Mouse (Mus musculus): ENCODE results near the gene Mcm2. TPM values are rescaled to one million over a fixed set of nuclear protein-coding genes. Genes with fewer than 3 reads are reported as not detected.

Gene Mcm2
- 194 and 219 TPM in 2 replicates for polyA plus RNA-seq (2014; fragmentation: Nextera tagmentation; extraction: Ambion mirVana)

GRCm38 (mm10) chr6:88898534-88899048 lies at the start of gene Mcm2:
Gene Mcm2 (minus strand): TSS chr6:88898780.
- H3K36me3 ChIP-seq (ENCODE audit: control insufficient read depth, insufficient read depth, low read length): peaks cover 15% of the 10 kb centered on the region
- H3K27me3 ChIP-seq (ENCODE audit: control insufficient read depth, insufficient read depth, low read length): no peaks in the 10 kb centered on the region
- ATAC-seq (ENCODE audit: insufficient read depth, low FRiP score, low TSS enrichment): peak; percentile 72
- H3K4me3 ChIP-seq (ENCODE audit: low read depth, low read length): peak within 1 kb of the TSS; percentile 74
- peak; percentile 96 for DNase-seq (ENCODE audit: low spot score)
- H3K27ac ChIP-seq (ENCODE audit: low read depth, low read length): peak within 1 kb of the TSS; percentile 70
- H3K4me1 ChIP-seq (ENCODE audit: control insufficient read depth, insufficient read depth, low read length): peaks cover 15% of the 10 kb centered on the region
- no peaks in the 10 kb centered on the region for H3K9me3 ChIP-seq (ENCODE audit: control insufficient read depth, low read length)
- H3K9ac ChIP-seq (ENCODE audit: low read length): peak within 1 kb of the TSS; percentile 88
- peak within 1 kb of the TSS; percentile 56 for H3K4me2 ChIP-seq (ENCODE audit: low read depth)
- WGBS: under 1% methylated on average over 33 of the region's 33 CpGs

DNA sequence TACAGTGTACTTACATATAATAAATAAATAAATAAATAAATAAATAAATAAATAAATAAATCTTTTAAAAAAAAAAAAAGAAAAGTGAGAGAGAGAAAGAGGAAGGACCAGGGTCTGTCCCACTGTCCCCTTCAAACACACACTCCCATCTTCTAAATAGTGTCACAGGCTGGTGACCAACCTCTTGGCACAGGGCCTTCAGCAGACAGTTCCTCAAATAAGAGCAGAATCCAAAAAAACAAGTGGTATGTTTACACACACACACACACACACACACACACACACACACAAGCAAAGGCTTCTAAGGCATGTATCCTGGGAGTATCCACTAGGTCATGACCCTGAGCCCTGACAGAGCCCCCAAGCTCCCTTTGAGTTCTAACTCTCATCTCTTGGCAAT lies 49.2 kb upstream of the Mcm2 start:
- Histone ChIP-seq H3K4me3 (ENCODE audit: low read depth, low read length) (no peak overlapping the region), H3K4me2 (ENCODE audit: low read depth) (no peak overlapping the region), H3K36me3 (ENCODE audit: control insufficient read depth, insufficient read depth, low read length) (no peaks in the 10 kb centered on the region), H3K9me3 (ENCODE audit: control insufficient read depth, low read length) (no peaks in the 10 kb centered on the region), H3K4me1 (ENCODE audit: control insufficient read depth, insufficient read depth, low read length) (peaks cover 10% of the 10 kb centered on the region), H3K9ac (ENCODE audit: low read length) (no peak overlapping the region), H3K27ac (ENCODE audit: low read depth, low read length) (no peak overlapping the region), H3K27me3 (ENCODE audit: control insufficient read depth, insufficient read depth, low read length) (no peaks in the 10 kb centered on the region)
- no peak for ATAC-seq (ENCODE audit: insufficient read depth, low FRiP score, low TSS enrichment)
- DNase-seq (ENCODE audit: low spot score): no peak

DNA sequence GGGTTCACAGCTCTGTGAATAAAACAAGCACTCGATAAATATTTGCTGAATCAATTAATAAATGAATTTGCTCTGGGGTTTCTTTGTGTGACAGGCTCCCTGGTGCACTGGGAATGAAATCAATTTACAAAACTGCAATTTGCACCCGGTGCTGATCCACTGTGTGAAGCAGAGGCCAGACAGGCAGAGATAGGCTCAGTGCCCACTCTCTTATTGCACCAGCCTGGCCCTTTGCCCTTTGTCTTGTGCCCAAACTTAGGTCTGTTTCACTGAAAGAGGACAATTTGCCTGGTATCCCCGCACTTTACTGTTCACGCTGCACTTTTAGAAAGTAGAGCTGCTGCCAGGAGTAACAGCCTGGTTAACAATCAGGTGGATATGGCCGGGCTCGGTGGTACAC lies 47.9 kb upstream of the Mcm2 start:
- H3K4me3 ChIP-seq (ENCODE audit: low read depth, low read length): no peak overlapping the region
- no peak for ATAC-seq (ENCODE audit: insufficient read depth, low FRiP score, low TSS enrichment)
- H3K9me3 ChIP-seq (ENCODE audit: control insufficient read depth, low read length): no peaks in the 10 kb centered on the region
- no peaks in the 10 kb centered on the region for H3K36me3 ChIP-seq (ENCODE audit: control insufficient read depth, insufficient read depth, low read length)
- no peak overlapping the region for H3K4me2 ChIP-seq (ENCODE audit: low read depth)
- no peak overlapping the region for H3K27ac ChIP-seq (ENCODE audit: low read depth, low read length)
- 88% methylated on average over 6 of the region's 6 CpGs for WGBS
- H3K27me3 ChIP-seq (ENCODE audit: control insufficient read depth, insufficient read depth, low read length): no peaks in the 10 kb centered on the region
- no peak overlapping the region for H3K9ac ChIP-seq (ENCODE audit: low read length)
- H3K4me1 ChIP-seq (ENCODE audit: control insufficient read depth, insufficient read depth, low read length): peaks cover 15% of the 10 kb centered on the region
- no peak for DNase-seq (ENCODE audit: low spot score)

- ATAC-seq (ENCODE audit: insufficient read depth, low FRiP score, low TSS enrichment): no peak
- H3K9ac ChIP-seq (ENCODE audit: low read length): no peak overlapping the region
- H3K27me3 ChIP-seq (ENCODE audit: control insufficient read depth, insufficient read depth, low read length): no peaks in the 10 kb centered on the region
- 74% methylated on average over 6 of the region's 6 CpGs for WGBS
- no peak overlapping the region for H3K4me2 ChIP-seq (ENCODE audit: low read depth)
- H3K36me3 ChIP-seq (ENCODE audit: control insufficient read depth, insufficient read depth, low read length): no peaks in the 10 kb centered on the region
- H3K27ac ChIP-seq (ENCODE audit: low read depth, low read length): no peak overlapping the region
- peaks cover 40% of the 10 kb centered on the region for H3K4me1 ChIP-seq (ENCODE audit: control insufficient read depth, insufficient read depth, low read length)
- no peaks in the 10 kb centered on the region for H3K9me3 ChIP-seq (ENCODE audit: control insufficient read depth, low read length)
- H3K4me3 ChIP-seq (ENCODE audit: low read depth, low read length): no peak overlapping the region
- DNase-seq (ENCODE audit: low spot score): no peak
Measured at GRCm38 (mm10) chr6:88943666-88944065, 45.1 kb upstream of the Mcm2 start.

DNA sequence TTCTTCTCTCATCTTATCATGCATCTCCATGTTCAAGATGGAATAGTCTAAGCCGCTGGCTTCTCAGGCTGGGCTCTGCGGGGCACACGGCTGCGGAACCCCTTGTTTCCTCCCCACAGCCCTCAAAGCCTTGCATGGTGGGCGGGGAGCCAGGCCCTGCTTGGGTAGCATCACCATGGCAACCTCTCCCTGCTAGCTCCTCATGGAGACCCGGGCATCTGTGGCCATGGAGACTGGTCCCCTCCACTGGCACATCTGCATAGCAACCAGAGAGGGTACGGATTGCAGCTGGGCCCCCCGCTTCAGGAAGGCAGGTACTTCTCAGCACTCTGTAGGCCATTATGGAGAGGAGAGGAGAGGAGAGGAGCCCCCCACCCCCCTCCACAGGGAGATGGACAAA lies 44.0 kb upstream of the Mcm2 start:
- no peaks in the 10 kb centered on the region for H3K9me3 ChIP-seq (ENCODE audit: control insufficient read depth, low read length)
- no peak overlapping the region; the same call in 1 of the 2 replicates for H3K9ac ChIP-seq (ENCODE audit: low read length)
- DNase-seq (ENCODE audit: low spot score) (peak; percentile 87), ATAC-seq (ENCODE audit: insufficient read depth, low FRiP score, low TSS enrichment) (peak; percentile 80)
- no peaks in the 10 kb centered on the region for H3K36me3 ChIP-seq (ENCODE audit: control insufficient read depth, insufficient read depth, low read length)
- no peak overlapping the region for H3K4me3 ChIP-seq (ENCODE audit: low read depth, low read length)
- H3K27me3 ChIP-seq (ENCODE audit: control insufficient read depth, insufficient read depth, low read length): no peaks in the 10 kb centered on the region
- H3K4me1 ChIP-seq (ENCODE audit: control insufficient read depth, insufficient read depth, low read length): peaks cover 49% of the 10 kb centered on the region
- WGBS: 20% methylated on average over 8 of the region's 8 CpGs
- H3K4me2 ChIP-seq (ENCODE audit: low read depth): peak overlapping the region; percentile 16; the same call in 1 of the 2 replicates
- H3K27ac ChIP-seq (ENCODE audit: low read depth, low read length): no peak overlapping the region

DNA sequence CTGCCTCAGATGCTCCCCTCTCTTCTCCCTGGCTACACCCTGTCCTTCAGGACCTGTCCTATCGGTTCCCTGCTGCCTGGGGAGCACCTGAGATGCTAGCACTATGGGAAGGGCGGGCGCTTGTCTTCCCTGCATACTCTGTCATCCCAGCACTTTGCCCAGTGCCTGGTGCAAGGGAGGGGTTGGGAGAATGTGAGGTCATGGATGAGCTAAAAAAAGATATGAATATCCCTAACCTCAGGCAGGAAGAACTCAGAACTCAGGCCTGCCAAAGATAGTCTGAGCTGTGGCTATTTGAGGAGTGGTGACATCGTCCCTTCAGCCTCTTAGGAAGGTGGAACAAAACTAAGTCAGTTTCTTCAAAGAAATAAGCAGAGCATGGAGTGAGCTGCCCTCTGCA lies 43.0 kb upstream of the Mcm2 start:
- no peak overlapping the region for H3K4me2 ChIP-seq (ENCODE audit: low read depth)
- no peak overlapping the region for H3K4me3 ChIP-seq (ENCODE audit: low read depth, low read length)
- no peaks in the 10 kb centered on the region for H3K9me3 ChIP-seq (ENCODE audit: control insufficient read depth, low read length)
- no peak overlapping the region for H3K9ac ChIP-seq (ENCODE audit: low read length)
- no peaks in the 10 kb centered on the region for H3K36me3 ChIP-seq (ENCODE audit: control insufficient read depth, insufficient read depth, low read length)
- DNase-seq (ENCODE audit: low spot score) (no peak), ATAC-seq (ENCODE audit: insufficient read depth, low FRiP score, low TSS enrichment) (no peak)
- WGBS: 79% methylated on average over 4 of the region's 4 CpGs
- no peaks in the 10 kb centered on the region for H3K27me3 ChIP-seq (ENCODE audit: control insufficient read depth, insufficient read depth, low read length)
- peaks cover 56% of the 10 kb centered on the region for H3K4me1 ChIP-seq (ENCODE audit: control insufficient read depth, insufficient read depth, low read length)
- no peak overlapping the region for H3K27ac ChIP-seq (ENCODE audit: low read depth, low read length)

DNA sequence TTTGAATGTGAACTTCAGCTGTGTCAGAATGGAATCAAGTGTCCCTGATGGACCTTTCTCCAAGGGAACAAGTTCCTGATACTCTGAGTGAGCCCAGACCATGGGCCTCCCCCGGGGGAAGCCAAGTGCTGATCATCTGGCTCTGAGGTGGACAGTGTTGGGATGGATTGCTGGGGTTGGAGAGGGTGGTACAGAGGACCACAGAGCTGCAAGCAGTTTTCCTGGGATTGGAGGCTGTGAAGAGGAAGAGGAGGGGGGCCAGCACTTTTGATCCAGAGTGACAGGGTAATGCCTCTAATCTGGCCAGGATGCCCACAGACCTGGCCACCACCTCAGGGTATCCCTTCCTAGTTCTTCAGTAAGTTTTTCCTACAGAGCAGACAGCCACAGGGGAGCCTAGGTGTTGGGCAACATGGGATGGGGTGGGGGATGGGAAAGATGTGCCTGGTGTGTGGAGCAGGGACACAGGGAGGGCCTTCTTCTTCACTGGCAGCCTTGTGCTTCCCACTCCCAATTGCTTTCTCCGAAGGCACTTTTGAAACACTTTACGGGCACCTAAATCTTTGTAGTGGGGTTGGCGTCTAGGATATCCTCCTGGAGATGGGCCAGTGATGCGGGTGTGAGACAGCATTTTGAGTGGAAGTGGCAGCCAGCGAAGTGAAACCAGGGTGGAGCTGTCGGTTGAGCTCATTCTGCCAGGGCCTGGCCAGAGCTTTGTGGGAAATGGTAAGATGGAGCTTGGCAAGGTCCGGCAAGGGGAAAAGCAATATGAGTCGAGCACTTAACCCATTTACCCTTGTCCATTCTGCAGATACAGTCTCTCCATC lies 41.7 kb upstream of the Mcm2 start:
- ATAC-seq (ENCODE audit: insufficient read depth, low FRiP score, low TSS enrichment) (no peak), DNase-seq (ENCODE audit: low spot score) (no peak)
- H3K9me3 ChIP-seq (ENCODE audit: control insufficient read depth, low read length): no peaks in the 10 kb centered on the region
- H3K27ac ChIP-seq (ENCODE audit: low read depth, low read length): 0 out of 2 replicates have a peak overlapping the region, but pooled peaks have one; percentile 27
- H3K4me1 ChIP-seq (ENCODE audit: control insufficient read depth, insufficient read depth, low read length): peaks cover 56% of the 10 kb centered on the region
- no peak overlapping the region for H3K4me2 ChIP-seq (ENCODE audit: low read depth)
- WGBS: 81% methylated on average over 9 of the region's 9 CpGs
- no peak overlapping the region for H3K9ac ChIP-seq (ENCODE audit: low read length)
- no peaks in the 10 kb centered on the region for H3K36me3 ChIP-seq (ENCODE audit: control insufficient read depth, insufficient read depth, low read length)
- H3K27me3 ChIP-seq (ENCODE audit: control insufficient read depth, insufficient read depth, low read length): no peaks in the 10 kb centered on the region
- H3K4me3 ChIP-seq (ENCODE audit: low read depth, low read length): no peak overlapping the region

DNA sequence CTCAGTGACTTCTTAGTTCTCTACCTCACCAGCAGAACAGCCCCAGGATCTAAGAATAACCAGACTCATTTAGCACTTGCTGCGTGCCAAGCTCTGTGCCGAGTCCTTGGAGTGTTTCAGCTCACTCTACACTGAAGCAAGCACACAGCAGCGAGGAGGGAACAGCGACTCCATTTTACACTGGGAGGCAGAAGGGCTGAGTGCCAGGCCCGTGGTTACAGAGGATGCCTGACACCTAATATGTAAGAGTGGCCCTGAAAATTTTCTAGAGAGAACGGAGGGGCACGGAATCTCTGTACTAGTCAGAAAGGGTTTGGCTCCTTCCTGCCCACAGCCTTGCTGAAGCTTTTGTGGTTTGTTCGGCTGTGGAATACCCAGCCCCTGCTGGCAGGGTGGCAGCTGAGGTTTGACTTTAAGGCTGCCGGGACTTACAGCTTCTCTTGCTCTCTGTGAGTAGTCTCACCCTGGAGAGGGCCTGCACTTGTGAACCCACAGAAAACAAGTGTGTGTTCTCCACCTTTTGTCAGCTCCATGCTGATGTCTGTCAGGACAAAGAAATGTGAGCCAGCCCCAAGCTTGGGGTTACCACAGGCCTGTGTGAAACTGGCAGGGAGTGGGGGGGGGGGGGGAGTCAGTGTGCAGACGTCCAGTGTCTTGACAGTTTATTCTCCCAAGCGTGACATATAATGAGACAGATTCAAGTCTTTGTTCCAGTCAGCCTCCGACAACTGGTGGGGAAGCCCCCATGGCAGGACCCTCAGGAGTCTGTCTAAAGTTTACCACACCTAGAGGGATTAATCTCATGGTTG lies 40.9 kb upstream of the Mcm2 start:
- ATAC-seq (ENCODE audit: insufficient read depth, low FRiP score, low TSS enrichment): no peak
- WGBS: 51% methylated on average over 12 of the region's 12 CpGs
- Histone ChIP-seq H3K4me3 (ENCODE audit: low read depth, low read length) (no peak overlapping the region), H3K9me3 (ENCODE audit: control insufficient read depth, low read length) (no peaks in the 10 kb centered on the region), H3K9ac (ENCODE audit: low read length) (0 out of 2 replicates have a peak overlapping the region, but pooled peaks have one; percentile 18), H3K4me2 (ENCODE audit: low read depth) (no peak overlapping the region), H3K4me1 (ENCODE audit: control insufficient read depth, insufficient read depth, low read length) (peaks cover 56% of the 10 kb centered on the region), H3K27me3 (ENCODE audit: control insufficient read depth, insufficient read depth, low read length) (no peaks in the 10 kb centered on the region), H3K27ac (ENCODE audit: low read depth, low read length) (peak overlapping the region; percentile 80), H3K36me3 (ENCODE audit: control insufficient read depth, insufficient read depth, low read length) (no peaks in the 10 kb centered on the region)
- DNase-seq (ENCODE audit: low spot score): no peak
